Comparison of ENCODE assay signal across 20 mouse cellular contexts in the genomic region with DNA sequence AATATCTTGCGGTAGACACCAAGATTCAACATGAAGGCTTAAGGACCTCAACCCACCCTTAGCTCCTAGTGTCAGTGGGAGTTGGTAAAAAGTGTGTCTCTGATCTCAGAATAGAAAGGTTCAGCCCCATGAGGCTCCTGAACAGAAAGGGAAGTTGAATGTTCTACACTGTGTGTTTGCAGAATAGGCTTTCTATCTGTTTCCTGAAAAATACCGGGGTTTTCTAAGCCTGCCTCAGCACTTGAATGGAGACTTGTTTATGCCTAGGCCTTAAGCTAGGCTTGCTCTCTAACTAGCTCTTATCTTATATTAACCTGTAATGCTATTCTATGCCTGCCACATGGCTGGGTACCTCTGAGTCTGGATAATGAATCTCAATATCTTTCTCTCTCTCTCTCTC. TPM values are rescaled to one million over a fixed set of nuclear protein-coding genes. Genes with fewer than 3 reads are reported as not detected.
DNase-seq lines count a peak whose midpoint lies in the region; ATAC-seq and TF ChIP-seq lines count a peak whose summit lies in the region.
"Had no signal": no experiment of that assay in that cellular context is flagged by ENCODE, and none has a peak within 500 bp of the region (broad histone marks: within the 10 kb centered on the region; RNA-seq: fewer than 3 reads in every experiment).

No protein-coding gene starts in this region.

- no peaks in the 10 kb centered on the region for H3K27me3 ChIP-seq in CH12.LX (replicated peaks)
- H3K27me3 ChIP-seq in midbrain, embryonic 13.5 days: 0 out of 2 replicates have a peak, but pooled peaks cover 3% of the 10 kb centered on the region
- H3K27me3 ChIP-seq: embryonic facial prominence, embryonic 12.5 days; forebrain, embryonic 15.5 days; hindbrain, embryonic 15.5 days had no signal

- peaks cover 11 to 29% of the 10 kb centered on the region in 2 experiments for H3K4me1 ChIP-seq in CH12.LX (ENCODE audit: control insufficient read depth in 1 of 2, insufficient read depth in 2 of 2)
- peaks cover 12% of the 10 kb centered on the region for H3K4me1 ChIP-seq in midbrain, embryonic 13.5 days (replicated peaks)

- WGBS in midbrain, embryonic 13.5 days: 86% methylated on average over 2 of the region's 2 CpGs

- TF ChIP-seq EP300 in CH12.LX (IDR thresholded peaks at IDR 0.05; ENCODE audit: low read length): no peak

- H3K79me2 ChIP-seq in CH12.LX (replicated peaks; ENCODE audit: control insufficient read depth, extremely low read depth, insufficient read depth, poor library complexity, severe bottlenecking): no peaks in the 10 kb centered on the region

- peak; percentile 41 for ATAC-seq in common myeloid progenitor, adult 5-6 weeks (replicated peaks; ENCODE audit: low read depth, poor library complexity, severe bottlenecking)
- 0 out of 2 replicates have a peak, but pooled peaks have one; percentile 18 for ATAC-seq in megakaryocyte progenitor cell, adult 5-6 weeks (replicated peaks; ENCODE audit: poor library complexity)
- no peak for ATAC-seq in monocyte, adult 5-6 weeks (replicated peaks; ENCODE audit: insufficient number of reproducible peaks, low FRiP score, low TSS enrichment, poor library complexity, severe bottlenecking)
- no peak for ATAC-seq in midbrain, embryonic 13.5 days
- ATAC-seq: CD4-positive, CD25-positive, alpha-beta regulatory T cell, adult 4 months; forebrain, embryonic 15.5 days had no signal

- H3K4me2 ChIP-seq in CH12.LX (ENCODE audit: insufficient read depth, low read depth, poor library complexity, severe bottlenecking): no peak overlapping the region
- H3K4me2 ChIP-seq in midbrain, embryonic 13.5 days (replicated peaks): no peak overlapping the region
- H3K4me2 ChIP-seq: embryonic facial prominence, embryonic 12.5 days; forebrain, embryonic 15.5 days; heart, embryonic 13.5 days; hindbrain, embryonic 15.5 days had no signal

- DNase-seq in A20 (ENCODE audit: low read depth, low spot score): peak; percentile 49
- DNase-seq in CH12.LX (ENCODE audit: extremely low read depth): no peak
- no peak for DNase-seq in gastrocnemius, adult 18-20 months (ENCODE audit: low spot score)
- DNase-seq: adrenal gland, adult 2 months; adrenal gland, postnatal 25 days; cerebellum, adult 2 months; cerebellum, postnatal 10 days; gastrocnemius, postnatal 14 days; heart, adult 11 months; heart, postnatal 36 days had no signal

- no peak overlapping the region for H3K4me3 ChIP-seq in CH12.LX (replicated peaks in 1 of 3; ENCODE audit: low read depth in 2 of 3, low read length in 2 of 3, poor library complexity in 1 of 3)
- H3K4me3 ChIP-seq in midbrain, embryonic 13.5 days (replicated peaks): no peak overlapping the region
- H3K4me3 ChIP-seq: embryonic facial prominence, embryonic 12.5 days; forebrain, embryonic 15.5 days; heart, embryonic 13.5 days; hindbrain, embryonic 15.5 days had no signal

- H3K9ac ChIP-seq in CH12.LX (ENCODE audit: insufficient read depth, low read depth): 0 out of 2 replicates have a peak overlapping the region, but pooled peaks have one; percentile 5
- H3K9ac ChIP-seq in midbrain, embryonic 13.5 days (replicated peaks): no peak overlapping the region
- H3K9ac ChIP-seq: embryonic facial prominence, embryonic 12.5 days; forebrain, embryonic 15.5 days; heart, embryonic 13.5 days; hindbrain, embryonic 15.5 days had no signal

- TF ChIP-seq CTCF in CH12.LX (conservative IDR thresholded peaks at IDR 0.05 in 1 of 2, IDR thresholded peaks at IDR 0.05 in 1 of 2; ENCODE audit: low read depth in 2 of 2, low read length in 2 of 2): no peak

- H3K9me3 ChIP-seq in CH12.LX (replicated peaks; ENCODE audit: low read length): no peaks in the 10 kb centered on the region
- H3K9me3 ChIP-seq in midbrain, embryonic 13.5 days: no peaks in the 10 kb centered on the region
- H3K9me3 ChIP-seq: embryonic facial prominence, embryonic 12.5 days; forebrain, embryonic 15.5 days; heart, embryonic 13.5 days; hindbrain, embryonic 15.5 days had no signal

- dilution Hi-C loops in CH12.LX (cut with MboI; ENCODE audit: extremely low pct_ligation_motif_present, extremely low pct_unique_long_range_greater_than_20kb, low sequenced_read_pairs): no loop called here

- in situ Hi-C loops in CH12.LX (cut with MboI; ENCODE audit: low pct_ligation_motif_present, low pct_unique_long_range_greater_than_20kb, low sequenced_read_pairs): loop anchor here (5.0 kb wide), 1 partner anchor 46 kb away; a partner anchor contains a TSS

- no peak for TF ChIP-seq POLR2A in CH12.LX (IDR thresholded peaks at IDR 0.05; ENCODE audit: low read depth, low read length)

- peaks cover 10 to 34% of the 10 kb centered on the region in 2 experiments for H3K36me3 ChIP-seq in CH12.LX (replicated peaks in 1 of 2; ENCODE audit: control insufficient read depth in 1 of 2, insufficient read depth in 1 of 2, low read length in 1 of 2)
- 0 out of 2 replicates have a peak, but pooled peaks cover 7% of the 10 kb centered on the region for H3K36me3 ChIP-seq in midbrain, embryonic 13.5 days
- H3K36me3 ChIP-seq: forebrain, embryonic 15.5 days; heart, embryonic 13.5 days; hindbrain, embryonic 15.5 days had no signal

- TF ChIP-seq RAD21 in CH12.LX (IDR thresholded peaks at IDR 0.05; ENCODE audit: low read depth, low read length): no peak

- peak overlapping the region; percentile 12; the same call in 1 of the 2 replicates for H3K27ac ChIP-seq in CH12.LX (ENCODE audit: insufficient read depth, low read depth)
- no peak overlapping the region for H3K27ac ChIP-seq in midbrain, embryonic 13.5 days
- H3K27ac ChIP-seq: embryonic facial prominence, embryonic 12.5 days; forebrain, embryonic 15.5 days; heart, embryonic 13.5 days; hindbrain, embryonic 15.5 days had no signal

TF ChIP-seq in CH12.LX, 34 proteins besides CTCF, POLR2A, EP300 and RAD21 (continues in another document):
- TF ChIP-seq E2F4 (IDR thresholded peaks at IDR 0.05; ENCODE audit: insufficient replicate concordance, low read depth, low read length): no peak
- TF ChIP-seq UBTF (IDR thresholded peaks at IDR 0.05; ENCODE audit: low read depth, low read length): no peak
- no peak for TF ChIP-seq SMC3 (IDR thresholded peaks at IDR 0.05; ENCODE audit: low read depth, low read length)
- TF ChIP-seq JUND (conservative IDR thresholded peaks at IDR 0.05; ENCODE audit: low read depth, low read length): no peak
- TF ChIP-seq ZNF384 (IDR thresholded peaks at IDR 0.05; ENCODE audit: low read depth, low read length): no peak
- TF ChIP-seq RCOR1 (conservative IDR thresholded peaks at IDR 0.05; ENCODE audit: low read depth, low read length): no peak
- no peak for TF ChIP-seq CHD1 (IDR thresholded peaks at IDR 0.05; ENCODE audit: low read depth, low read length)

RNA-seq across cellular contexts. Expression of a gene that starts 9.0 kb away (rescaled TPM):
- 6.5 and 11.2 TPM in 2 replicates for total RNA-seq in CH12.LX (2012; rRNA removed)
- total RNA-seq in CH12.LX (2014; rRNA removed): 0.51 and 0.78 TPM in 2 replicates
- polyA plus RNA-seq in CH12.LX (2012; ENCODE audit: insufficient read length, low read depth): 1.9 and 2.5 TPM in 2 replicates
- total RNA-seq in common myeloid progenitor, adult 5-6 weeks (2017): not detected in 2 replicates
- total RNA-seq in megakaryocyte progenitor cell, adult 5-6 weeks (2015): not detected in 2 replicates
- not detected in 2 replicates for total RNA-seq in megakaryocyte progenitor cell, adult 5-6 weeks (2017)
- total RNA-seq in gastrocnemius, adult 18-20 months (2021): under 1 TPM; 0.18 to 0.31 TPM
- 0.21 to 0.68 TPM (median 0.38 TPM) in 3 replicates for total RNA-seq in monocyte, adult 5-6 weeks (2017)
- polyA plus RNA-seq in midbrain, embryonic 13.5 days (2015; fragmentation: Nextera tagmentation; extraction: Ambion mirVana): 0.58 and 0.59 TPM in 2 replicates
- polyA plus RNA-seq: CD4-positive, CD25-positive, alpha-beta regulatory T cell, adult 4 months had no signal

RNA-seq across cellular contexts. Expression of a gene that starts 15.5 kb away (rescaled TPM):
- total RNA-seq in CH12.LX (2012; rRNA removed): 0.80 and 1.2 TPM in 2 replicates
- total RNA-seq in CH12.LX (2014; rRNA removed): 0.36 and 0.46 TPM in 2 replicates
- 1.0 and 1.2 TPM in 2 replicates for polyA plus RNA-seq in CH12.LX (2012; ENCODE audit: insufficient read length, low read depth)
- total RNA-seq in common myeloid progenitor, adult 5-6 weeks (2017): 0.37 and 0.92 TPM in 2 replicates
- total RNA-seq in megakaryocyte progenitor cell, adult 5-6 weeks (2015): 0.79 and 1.2 TPM in 2 replicates
- total RNA-seq in megakaryocyte progenitor cell, adult 5-6 weeks (2017): 0.07 TPM in 1 of 2 replicates, not detected in the other
- under 1 TPM; 0.34 to 0.74 TPM for total RNA-seq in gastrocnemius, adult 18-20 months (2021)
- total RNA-seq in monocyte, adult 5-6 weeks (2017): 0.21 to 1.2 TPM (median 0.38 TPM) in 3 replicates
- 0.71 and 0.81 TPM in 2 replicates for polyA plus RNA-seq in midbrain, embryonic 13.5 days (2015; fragmentation: Nextera tagmentation; extraction: Ambion mirVana)

RNA-seq across cellular contexts. Expression of a gene that starts 25.6 kb away (rescaled TPM):
- total RNA-seq in CH12.LX (2012; rRNA removed): 0.08 and 0.13 TPM in 2 replicates
- not detected in 2 replicates for total RNA-seq in CH12.LX (2014; rRNA removed)
- polyA plus RNA-seq in CH12.LX (2012; ENCODE audit: insufficient read length, low read depth): 0.11 TPM in 1 of 2 replicates, not detected in the other
- not detected in 2 replicates for total RNA-seq in common myeloid progenitor, adult 5-6 weeks (2017)
- total RNA-seq in megakaryocyte progenitor cell, adult 5-6 weeks (2015): 0.10 TPM in 1 of 2 replicates, not detected in the other
- total RNA-seq in megakaryocyte progenitor cell, adult 5-6 weeks (2017): not detected in 2 replicates
- under 1 TPM in 1 of 2 experiments, not detected in 1; 0.07 TPM for total RNA-seq in gastrocnemius, adult 18-20 months (2021)
- 0.19 TPM in 1 of 3 replicates, not detected in the others for total RNA-seq in monocyte, adult 5-6 weeks (2017)
- 0.15 and 0.16 TPM in 2 replicates for polyA plus RNA-seq in midbrain, embryonic 13.5 days (2015; fragmentation: Nextera tagmentation; extraction: Ambion mirVana)
- total RNA-seq: heart, postnatal 36 days had no signal
- polyA plus RNA-seq: adrenal gland, adult 2 months; heart, postnatal 0 days had no signal

RNA-seq across cellular contexts. Expression of a gene that starts 25.7 kb away (rescaled TPM):
- 23.4 and 23.9 TPM in 2 replicates for total RNA-seq in CH12.LX (2012; rRNA removed)
- total RNA-seq in CH12.LX (2014; rRNA removed): 26.3 and 33.1 TPM in 2 replicates
- 23.2 and 27.9 TPM in 2 replicates for polyA plus RNA-seq in CH12.LX (2012; ENCODE audit: insufficient read length, low read depth)
- 20.1 and 22.3 TPM in 2 replicates for total RNA-seq in common myeloid progenitor, adult 5-6 weeks (2017)
- 26.4 and 30.8 TPM in 2 replicates for total RNA-seq in megakaryocyte progenitor cell, adult 5-6 weeks (2015)
- total RNA-seq in megakaryocyte progenitor cell, adult 5-6 weeks (2017): 17.5 and 18.9 TPM in 2 replicates
- total RNA-seq in gastrocnemius, adult 18-20 months (2021): 10 to 100 TPM; 27.9 to 28.6 TPM
- 11.2 to 27.1 TPM (median 22.5 TPM) in 3 replicates for total RNA-seq in monocyte, adult 5-6 weeks (2017)
- polyA plus RNA-seq in midbrain, embryonic 13.5 days (2015; fragmentation: Nextera tagmentation; extraction: Ambion mirVana): 52.0 and 52.6 TPM in 2 replicates

RNA-seq across cellular contexts. Expression of a gene that starts 31.2 kb away (rescaled TPM):
- total RNA-seq in CH12.LX (2012; rRNA removed) (80.3 and 114 TPM in 2 replicates), CH12.LX (2014; rRNA removed) (50.2 and 59.7 TPM in 2 replicates)
- 187 and 377 TPM in 2 replicates for polyA plus RNA-seq in CH12.LX (2012; ENCODE audit: insufficient read length, low read depth)
- total RNA-seq in common myeloid progenitor, adult 5-6 weeks (2017): 81.2 and 82.9 TPM in 2 replicates
- total RNA-seq in megakaryocyte progenitor cell, adult 5-6 weeks (2015): 116 and 119 TPM in 2 replicates
- 58.2 and 64.5 TPM in 2 replicates for total RNA-seq in megakaryocyte progenitor cell, adult 5-6 weeks (2017)
- 10 to 100 TPM; 24.4 to 33.3 TPM for total RNA-seq in gastrocnemius, adult 18-20 months (2021)
- total RNA-seq in monocyte, adult 5-6 weeks (2017): 41.2 to 53.1 TPM (median 49.7 TPM) in 3 replicates
- 147 TPM in 2 replicates for polyA plus RNA-seq in midbrain, embryonic 13.5 days (2015; fragmentation: Nextera tagmentation; extraction: Ambion mirVana)

Comparison
In these comparisons a context has a peak if more than half of its experiments do, and no peak if none do; other contexts are left out.
1. ATAC-seq: peak in common myeloid progenitor, adult 5-6 weeks (single experiment) and megakaryocyte progenitor cell, adult 5-6 weeks (single experiment); none in monocyte, adult 5-6 weeks (single experiment) and midbrain, embryonic 13.5 days (single experiment).